Mouse (Mus musculus) embryonic facial prominence, embryonic 15.5 days (tissue): ENCODE results near the gene Srbd1. TPM values are rescaled to one million over a fixed set of nuclear protein-coding genes. Genes with fewer than 3 reads are reported as not detected.

Experiments
- ATAC-seq: fragments of 200-750 bp; cut with Nextera tagmentation; 2 replicates; pipeline ENCODE4 v1.8.0; 2017; ENCODE audit warnings: low read depth, moderate TSS enrichment; ENCODE audit not compliant: insufficient number of reproducible peaks, low FRiP score, low TSS enrichment
- H3K27ac ChIP-seq: fragments of 300-500 bp; sonication (generic); replicated peaks from 2 replicates; pipeline ENCODE4 v1.5.1; 2015; ENCODE audit warnings: mild to moderate bottlenecking, inconsistent platforms
- H3K27me3 ChIP-seq: fragments of 300-500 bp; sonication (generic); 2 replicates; pipeline ENCODE4 v1.6.1; 2015; ENCODE audit warnings: inconsistent platforms
- H3K36me3 ChIP-seq: fragments of 300-500 bp; sonication (generic); 2 replicates; pipeline ENCODE4 v1.6.1; 2015; ENCODE audit warnings: mild to moderate bottlenecking, inconsistent platforms
- H3K4me1 ChIP-seq: fragments of 300-500 bp; sonication (generic); 2 replicates; pipeline ENCODE4 v1.6.1; 2015; ENCODE audit warnings: inconsistent platforms
- H3K4me2 ChIP-seq: fragments of 300-500 bp; sonication (generic); replicated peaks from 2 replicates; pipeline ENCODE4 v1.6.1; 2015; ENCODE audit warnings: mild to moderate bottlenecking, inconsistent platforms
- H3K4me3 ChIP-seq: fragments of 300-500 bp; sonication (generic); replicated peaks from 2 replicates; pipeline ENCODE4 v1.5.1; 2015; ENCODE audit warnings: mild to moderate bottlenecking, inconsistent platforms
- H3K9ac ChIP-seq: fragments of 300-500 bp; sonication (generic); 2 replicates; pipeline ENCODE4 v1.6.1; 2015; ENCODE audit warnings: inconsistent platforms
- H3K9me3 ChIP-seq: fragments of 300-500 bp; sonication (generic); replicated peaks from 2 replicates; pipeline ENCODE4 v1.6.1; 2016; ENCODE audit warnings: inconsistent platforms
- whole genome bisulfite sequencing: fragments of 180-500 bp; shearing (Covaris S2); methylation state at CpG from one replicate; pipeline ENCODE4 v1.1.7; 2015; 5-methylcytosine and 5-hydroxymethylcytosine counted together
- polyA plus RNA-seq: library from polyadenylated mRNA; unstranded; fragments of >200 nt; fragmentation: Nextera tagmentation; extraction: Ambion mirVana; gene quantifications from 2 replicates; pipeline ENCODE4 v1.2.1, GENCODE M21; 2015

The Srbd1 gene
- polyA plus RNA-seq, 1 experiment from 2014 or later = 16.2 TPM

- H3K36me3 ChIP-seq = no peaks in the 10 kb centered on the region
- no peak overlapping the region for H3K4me2 ChIP-seq
- no peak overlapping the region for H3K9ac ChIP-seq
- H3K27ac ChIP-seq = peak overlapping the region; percentile 74
- H3K27me3 ChIP-seq = no peaks in the 10 kb centered on the region
- no peaks in the 10 kb centered on the region for H3K9me3 ChIP-seq
- 57% methylated on average over 3 of the region's 3 CpGs for WGBS
- H3K4me1 ChIP-seq = no peaks in the 10 kb centered on the region
- no peak overlapping the region for H3K4me3 ChIP-seq
- ATAC-seq = no peak; the same call in 1 of the 2 replicates
These were observed 112.8 kb downstream of the Srbd1 start for GRCm38 (mm10) chr17:86032113-86032714.

- Histone ChIP-seq H3K9me3 (no peaks in the 10 kb centered on the region), H3K36me3 (no peaks in the 10 kb centered on the region), H3K4me3 (no peak overlapping the region), H3K4me1 (no peaks in the 10 kb centered on the region), H3K9ac (no peak overlapping the region), H3K27ac (no peak overlapping the region), H3K4me2 (no peak overlapping the region), H3K27me3 (no peaks in the 10 kb centered on the region)
- no peak for ATAC-seq
- 26% methylated on average over 4 of the region's 4 CpGs for WGBS
These were observed 115.0 kb downstream of the Srbd1 start for GRCm38 (mm10) chr17:86030016-86030415.

GRCm38 (mm10) chr17:86029175-86029574 is 115.8 kb downstream of the Srbd1 start:
- Histone ChIP-seq H3K27ac (no peak overlapping the region), H3K4me3 (no peak overlapping the region), H3K4me2 (no peak overlapping the region), H3K9me3 (no peaks in the 10 kb centered on the region), H3K4me1 (no peaks in the 10 kb centered on the region), H3K9ac (no peak overlapping the region), H3K36me3 (no peaks in the 10 kb centered on the region), H3K27me3 (no peaks in the 10 kb centered on the region)
- WGBS = 86% methylated on average over 1 of the region's 1 CpGs
- ATAC-seq = no peak

GRCm38 (mm10) chr17:86027577-86028199 is 117.3 kb downstream of the Srbd1 start:
- WGBS = 80% methylated on average over 4 of the region's 4 CpGs
- Histone ChIP-seq H3K4me3 (no peak overlapping the region), H3K27me3 (no peaks in the 10 kb centered on the region), H3K4me2 (no peak overlapping the region), H3K4me1 (no peaks in the 10 kb centered on the region), H3K27ac (no peak overlapping the region), H3K9me3 (no peaks in the 10 kb centered on the region), H3K9ac (no peak overlapping the region), H3K36me3 (no peaks in the 10 kb centered on the region)
- no peak for ATAC-seq

GRCm38 (mm10) chr17:86024589-86024988 is 120.4 kb downstream of the Srbd1 start:
- no peak overlapping the region for H3K27ac ChIP-seq

GRCm38 (mm10) chr17:86022366-86022765 is 122.6 kb downstream of the Srbd1 start:
- no peaks in the 10 kb centered on the region for H3K27me3 ChIP-seq
- no peak overlapping the region for H3K4me3 ChIP-seq
- no peak overlapping the region for H3K27ac ChIP-seq
- H3K9me3 ChIP-seq = no peaks in the 10 kb centered on the region
- H3K36me3 ChIP-seq = no peaks in the 10 kb centered on the region
- no peaks in the 10 kb centered on the region for H3K4me1 ChIP-seq
- ATAC-seq = no peak
- no peak overlapping the region for H3K4me2 ChIP-seq
- 87% methylated on average over 4 of the region's 4 CpGs for WGBS
- H3K9ac ChIP-seq = no peak overlapping the region

More at GRCm38 (mm10) chr17:86024589-86024988, 120.4 kb downstream of the Srbd1 start:
- ATAC-seq = no peak
- H3K4me1 ChIP-seq = no peaks in the 10 kb centered on the region
- H3K4me2 ChIP-seq = no peak overlapping the region
- no peak overlapping the region for H3K4me3 ChIP-seq
- no peaks in the 10 kb centered on the region for H3K36me3 ChIP-seq
- no peaks in the 10 kb centered on the region for H3K9me3 ChIP-seq
- no peak overlapping the region for H3K9ac ChIP-seq
- 74% methylated on average over 3 of the region's 3 CpGs for WGBS
- H3K27me3 ChIP-seq = no peaks in the 10 kb centered on the region

- H3K27ac ChIP-seq = no peak overlapping the region
- no peaks in the 10 kb centered on the region for H3K9me3 ChIP-seq
- no peaks in the 10 kb centered on the region for H3K36me3 ChIP-seq
- no peak overlapping the region for H3K4me2 ChIP-seq
- WGBS = 83% methylated on average over 1 of the region's 1 CpGs
- H3K27me3 ChIP-seq = no peaks in the 10 kb centered on the region
- ATAC-seq = no peak
- no peak overlapping the region for H3K4me3 ChIP-seq
- no peak overlapping the region for H3K9ac ChIP-seq
- no peaks in the 10 kb centered on the region for H3K4me1 ChIP-seq
These were observed 123.2 kb downstream of the Srbd1 start for GRCm38 (mm10) chr17:86021815-86022214.

- no peaks in the 10 kb centered on the region for H3K36me3 ChIP-seq
- H3K4me2 ChIP-seq = no peak overlapping the region
- H3K27ac ChIP-seq = no peak overlapping the region
- no peak overlapping the region for H3K4me3 ChIP-seq
- H3K9me3 ChIP-seq = no peaks in the 10 kb centered on the region
- ATAC-seq = no peak
- WGBS = 85% methylated on average over 5 of the region's 5 CpGs
- H3K27me3 ChIP-seq = no peaks in the 10 kb centered on the region
- H3K4me1 ChIP-seq = no peaks in the 10 kb centered on the region
- no peak overlapping the region for H3K9ac ChIP-seq
These were observed 123.7 kb downstream of the Srbd1 start for GRCm38 (mm10) chr17:86021231-86021630.

GRCm38 (mm10) chr17:86019793-86020192 is 125.2 kb downstream of the Srbd1 start:
- no peak overlapping the region for H3K9ac ChIP-seq
- H3K4me2 ChIP-seq = no peak overlapping the region
- no peak overlapping the region for H3K27ac ChIP-seq
- WGBS = 80% methylated on average over 1 of the region's 1 CpGs
- no peaks in the 10 kb centered on the region for H3K9me3 ChIP-seq
- no peak for ATAC-seq
- H3K27me3 ChIP-seq = no peaks in the 10 kb centered on the region
- no peak overlapping the region for H3K4me3 ChIP-seq
- no peaks in the 10 kb centered on the region for H3K4me1 ChIP-seq
- no peaks in the 10 kb centered on the region for H3K36me3 ChIP-seq

- Histone ChIP-seq H3K4me3 (no peak overlapping the region), H3K27ac (no peak overlapping the region), H3K27me3 (no peaks in the 10 kb centered on the region), H3K9ac (no peak overlapping the region), H3K4me2 (no peak overlapping the region), H3K36me3 (no peaks in the 10 kb centered on the region), H3K9me3 (no peaks in the 10 kb centered on the region), H3K4me1 (no peaks in the 10 kb centered on the region)
- 74% methylated on average over 4 of the region's 4 CpGs for WGBS
- no peak for ATAC-seq
These were observed 130.7 kb downstream of the Srbd1 start for GRCm38 (mm10) chr17:86014246-86014645.

GRCm38 (mm10) chr17:86012576-86012975 is 132.4 kb downstream of the Srbd1 start:
- H3K4me1 ChIP-seq = no peaks in the 10 kb centered on the region
- WGBS = 79% methylated on average over 1 of the region's 1 CpGs
- H3K9me3 ChIP-seq = no peaks in the 10 kb centered on the region
- no peak overlapping the region for H3K4me3 ChIP-seq
- ATAC-seq = no peak
- H3K9ac ChIP-seq = no peak overlapping the region
- H3K36me3 ChIP-seq = no peaks in the 10 kb centered on the region
- H3K27me3 ChIP-seq = no peaks in the 10 kb centered on the region
- H3K4me2 ChIP-seq = no peak overlapping the region
- H3K27ac ChIP-seq = no peak overlapping the region

- H3K9me3 ChIP-seq = no peaks in the 10 kb centered on the region
- whole genome bisulfite sequencing = 90% methylated on average over 3 of the region's 3 CpGs
- H3K4me1 ChIP-seq = no peaks in the 10 kb centered on the region
- H3K36me3 ChIP-seq = no peaks in the 10 kb centered on the region
- ATAC-seq = no peak
- H3K9ac ChIP-seq = no peak overlapping the region
- no peaks in the 10 kb centered on the region for H3K27me3 ChIP-seq
- H3K27ac ChIP-seq = no peak overlapping the region
- H3K4me3 ChIP-seq = no peak overlapping the region
- H3K4me2 ChIP-seq = no peak overlapping the region
These were observed 133.1 kb downstream of the Srbd1 start for GRCm38 (mm10) chr17:86011849-86012248.
